Mouse (Mus musculus) heart, embryonic 13.5 days (tissue): ENCODE results near the gene Thap3. TPM values are rescaled to one million over a fixed set of nuclear protein-coding genes. Genes with fewer than 3 reads are reported as not detected.
"Not testable (repeated sequence)": the region's sequence is repeated elsewhere in the genome, so short reads cannot be mapped to it uniquely, and the experiment has no call there.

Experiments used
- ATAC-seq: fragments of 200-750 bp; cut with Nextera tagmentation; 2 replicates; pipeline ENCODE4 v1.8.0; 2017; ENCODE audit warnings: moderate TSS enrichment; ENCODE audit not compliant: insufficient number of reproducible peaks, low FRiP score, low TSS enrichment; ENCODE audit errors: extremely low read depth
- H3K27ac ChIP-seq: fragments of 300-500 bp; sonication (generic); replicated peaks from 2 replicates; pipeline ENCODE4 v1.5.1; 2015; ENCODE audit warnings: moderate library complexity, mild to moderate bottlenecking, inconsistent platforms
- H3K27me3 ChIP-seq: fragments of 300-500 bp; sonication (generic); replicated peaks from 2 replicates; pipeline ENCODE4 v1.6.1; 2015; ENCODE audit warnings: mild to moderate bottlenecking, inconsistent platforms
- H3K36me3 ChIP-seq: fragments of 300-500 bp; sonication (generic); 2 replicates; pipeline ENCODE4 v1.6.1; 2015; ENCODE audit warnings: mild to moderate bottlenecking, inconsistent platforms
- H3K4me1 ChIP-seq: fragments of 300-500 bp; sonication (generic); 2 replicates; pipeline ENCODE4 v1.6.1; 2015; ENCODE audit warnings: inconsistent platforms
- H3K4me2 ChIP-seq: fragments of 300-500 bp; sonication (generic); 2 replicates; pipeline ENCODE4 v1.6.1; 2015; ENCODE audit warnings: inconsistent platforms, mild to moderate bottlenecking, moderate library complexity
- H3K4me3 ChIP-seq: fragments of 300-500 bp; sonication (generic); 2 replicates; pipeline ENCODE4 v1.5.1; 2015; ENCODE audit warnings: moderate library complexity, mild to moderate bottlenecking, inconsistent platforms
- H3K9ac ChIP-seq: fragments of 300-500 bp; sonication (generic); 2 replicates; pipeline ENCODE4 v1.6.1; 2015; ENCODE audit warnings: inconsistent platforms, mild to moderate bottlenecking, moderate library complexity
- H3K9me3 ChIP-seq: fragments of 300-500 bp; sonication (generic); 2 replicates; pipeline ENCODE4 v1.6.1; 2016; ENCODE audit warnings: inconsistent platforms
- WGBS: fragments of 180-500 bp; shearing (Covaris S2); methylation state at CpG from one replicate; pipeline ENCODE4 v1.1.7; 2015; ENCODE audit warnings: mixed read lengths; 5-methylcytosine and 5-hydroxymethylcytosine counted together
- polyA plus RNA-seq: library from polyadenylated mRNA; unstranded; fragments of >200 nt; fragmentation: Nextera tagmentation; extraction: Ambion mirVana; gene quantifications from 2 replicates; pipeline ENCODE4 v1.2.1, GENCODE M21; 2015

Gene Thap3
- polyA plus RNA-seq, result 26.1 and 28.0 TPM in 2 replicates

DNA sequence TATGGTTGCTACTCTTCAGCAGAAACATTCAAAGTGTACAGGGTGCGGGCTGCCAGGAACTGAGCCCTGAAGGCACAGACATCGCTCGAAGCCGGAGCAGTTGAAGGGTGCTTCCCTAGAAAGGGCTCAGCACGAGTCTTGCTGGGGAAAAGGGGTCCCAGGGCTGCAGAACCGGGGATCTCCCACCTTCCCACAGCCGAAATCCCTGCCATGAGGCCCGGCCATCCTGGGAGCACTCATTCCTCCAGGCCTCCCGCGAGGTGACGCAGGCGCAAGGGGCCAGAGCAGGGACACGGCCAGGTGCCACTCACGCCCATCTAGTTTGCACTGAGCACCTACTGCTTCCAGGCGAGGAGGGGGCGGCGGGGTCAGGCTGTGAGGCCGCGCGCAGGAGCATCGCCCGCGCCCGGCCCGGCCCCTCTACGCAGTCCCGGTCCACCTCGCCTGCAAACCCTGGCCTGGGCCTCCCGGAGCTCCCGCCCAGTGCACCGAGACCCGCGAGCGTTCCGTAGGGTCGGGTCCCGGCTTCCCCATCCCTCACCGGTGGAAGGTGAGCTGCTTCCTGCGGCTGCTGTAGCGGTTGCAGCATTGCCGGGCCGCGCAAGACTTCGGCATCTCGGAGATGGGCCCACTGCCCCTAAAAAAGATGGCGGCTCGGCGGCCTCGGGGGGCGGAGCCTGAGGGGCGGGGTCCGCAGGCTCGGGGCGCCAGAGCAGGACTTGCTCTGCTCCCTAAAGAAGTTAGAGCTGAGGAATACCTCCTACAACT, at the start of gene Thap3:
Thap3 (minus strand) TSS at position 656 of the 768 bp plus-strand sequence.
- Histone ChIP-seq H3K27me3 (no peaks in the 10 kb centered on the region), H3K4me2 (peak within 1 kb of the TSS; percentile 85), H3K27ac (peak within 1 kb of the TSS; percentile 82), H3K4me3 (peak within 1 kb of the TSS; percentile 79), H3K4me1 (peaks cover 51% of the 10 kb centered on the region), H3K36me3 (peaks cover 58% of the 10 kb centered on the region), H3K9me3 (no peaks in the 10 kb centered on the region), H3K9ac (peak within 1 kb of the TSS; percentile 93)
- no peak for ATAC-seq
- WGBS, result 1% methylated on average over 54 of the region's 54 CpGs

DNA sequence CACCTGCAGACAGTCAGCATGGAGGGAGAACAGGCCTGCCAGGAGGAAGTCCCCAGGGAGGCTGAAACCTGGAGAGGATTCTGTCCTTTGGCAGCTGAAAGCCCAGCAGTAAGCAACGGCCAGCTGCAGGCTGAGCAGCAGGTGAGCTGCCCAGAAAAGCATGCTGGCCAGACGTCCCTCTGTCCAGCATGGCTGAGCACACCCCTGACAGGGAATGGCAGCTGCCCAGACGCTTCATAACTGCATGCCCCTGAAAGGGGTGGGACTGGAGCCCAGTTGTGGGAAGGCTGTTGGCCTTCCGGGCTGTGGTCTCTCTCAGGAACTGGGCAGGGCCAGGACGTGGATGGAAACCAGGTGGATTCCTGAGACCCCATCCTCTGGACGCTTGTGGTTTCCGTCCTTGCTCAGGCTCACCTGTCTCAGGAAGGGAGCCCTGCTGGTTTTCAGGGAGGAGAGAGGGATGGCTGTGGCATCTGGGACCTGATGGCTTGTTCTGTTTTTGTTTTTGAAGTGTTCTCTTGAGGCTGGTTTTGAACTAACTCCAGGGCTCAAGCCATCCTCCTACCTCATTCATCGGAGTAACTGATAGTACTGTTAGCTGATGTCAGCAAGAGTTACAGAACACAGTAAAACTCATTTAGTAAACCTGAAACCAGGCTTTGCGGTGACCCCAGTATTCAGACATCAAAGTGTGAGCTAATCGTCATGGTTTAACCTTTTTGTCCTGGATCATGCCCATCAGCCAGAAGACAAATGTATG, 49.6 kb upstream of the Thap3 start, which contains the start of gene Tas1r1:
Tas1r1 (minus strand) TSS at position 344 of the 760 bp plus-strand sequence.
- Histone ChIP-seq H3K27ac (no peak within 1 kb of the TSS), H3K9me3 (no peaks in the 10 kb centered on the region), H3K9ac (peak within 1 kb of the TSS; percentile 90), H3K27me3 (peaks cover 3% of the 10 kb centered on the region; the same call in 1 of the 2 replicates), H3K4me1 (peaks cover 14% of the 10 kb centered on the region), H3K4me2 (peak within 1 kb of the TSS; percentile 99), H3K4me3 (peak within 1 kb of the TSS; percentile 90), H3K36me3 (peaks cover 25% of the 10 kb centered on the region)
- ATAC-seq, result no peak
- WGBS, result 38% methylated on average over 10 of the region's 10 CpGs

DNA sequence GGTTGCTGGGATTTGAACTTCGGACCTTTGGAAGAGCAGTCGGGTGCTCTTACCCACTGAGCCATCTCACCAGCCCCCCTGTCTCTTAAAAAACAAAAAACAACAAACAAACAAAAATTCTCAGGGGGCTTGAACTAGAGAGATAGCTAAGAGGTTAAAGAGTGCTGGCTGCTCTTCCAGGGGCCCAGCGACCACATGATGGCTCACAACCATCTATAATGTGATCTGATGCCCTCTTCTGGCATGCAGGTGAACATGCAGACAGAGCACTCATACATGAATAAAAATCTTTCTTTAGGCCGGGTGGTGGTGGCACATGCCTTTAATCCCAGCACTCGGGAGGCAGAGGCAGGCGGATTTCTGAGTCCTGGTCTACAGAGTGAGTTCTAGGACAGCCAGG, 47.7 kb upstream of the Thap3 start:
- H3K4me2 ChIP-seq, H3K27ac ChIP-seq, H3K9ac ChIP-seq, H3K4me3 ChIP-seq, H3K36me3 ChIP-seq, H3K9me3 ChIP-seq, ATAC-seq: not testable (repeated sequence)
- Histone ChIP-seq H3K4me1 (peaks cover 14% of the 10 kb centered on the region), H3K27me3 (peaks cover 18% of the 10 kb centered on the region)
- 89% methylated on average over 6 of the region's 6 CpGs for WGBS

DNA sequence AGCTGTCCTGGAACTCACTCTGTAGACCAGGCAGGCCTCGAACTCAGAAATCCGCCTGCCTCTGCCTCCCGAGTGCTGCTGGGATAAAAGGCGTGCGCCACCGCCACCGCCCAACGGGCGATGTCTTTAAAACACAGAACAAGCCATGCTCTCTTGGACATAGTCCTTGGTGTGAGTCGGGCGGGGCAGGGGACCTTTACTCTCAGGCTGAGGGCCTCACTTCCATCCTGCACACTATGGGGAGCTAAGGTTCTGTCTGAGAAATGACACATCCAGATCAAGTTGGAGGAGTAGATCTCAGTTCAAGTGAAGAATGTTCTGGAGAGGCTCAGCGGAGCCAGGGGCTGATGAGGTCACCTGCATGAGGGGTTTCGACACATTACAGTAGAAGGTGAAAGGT, 44.1 kb upstream of the Thap3 start:
- Histone ChIP-seq H3K36me3 (no peaks in the 10 kb centered on the region), H3K9ac (no peak overlapping the region), H3K4me1 (peaks cover 13% of the 10 kb centered on the region), H3K27ac (no peak overlapping the region), H3K4me3 (no peak overlapping the region), H3K4me2 (no peak overlapping the region), H3K9me3 (no peaks in the 10 kb centered on the region), H3K27me3 (peaks cover 19% of the 10 kb centered on the region)
- WGBS, result 81% methylated on average over 13 of the region's 13 CpGs
- ATAC-seq, result no peak

DNA sequence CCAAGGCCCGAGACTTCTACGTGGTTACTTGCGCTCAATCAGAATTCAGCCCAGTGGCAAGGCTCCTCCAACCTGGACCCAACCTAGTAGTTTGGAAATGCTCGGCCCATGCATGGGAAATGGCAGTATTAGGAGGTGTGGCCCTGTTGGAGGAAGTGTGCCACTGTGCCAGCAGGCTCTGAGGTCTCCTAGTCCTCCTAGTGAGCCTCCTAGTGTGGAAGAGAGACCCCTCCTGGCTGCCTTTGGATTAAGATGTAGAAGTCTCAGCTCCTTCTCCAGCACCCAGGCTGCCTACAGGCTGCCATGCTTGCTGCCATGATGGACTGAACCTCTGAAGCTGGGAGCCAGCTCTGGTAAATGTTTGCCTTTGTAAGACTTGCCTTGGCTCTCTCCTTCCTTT, 41.2 kb upstream of the Thap3 start:
- Histone ChIP-seq H3K36me3 (peaks cover 11% of the 10 kb centered on the region), H3K27me3 (peaks cover 19% of the 10 kb centered on the region), H3K27ac (no peak overlapping the region), H3K4me1 (peaks cover 36% of the 10 kb centered on the region), H3K4me3 (no peak overlapping the region), H3K4me2 (no peak overlapping the region), H3K9me3 (no peaks in the 10 kb centered on the region), H3K9ac (no peak overlapping the region)
- no peak for ATAC-seq
- 79% methylated on average over 4 of the region's 4 CpGs for WGBS

DNA sequence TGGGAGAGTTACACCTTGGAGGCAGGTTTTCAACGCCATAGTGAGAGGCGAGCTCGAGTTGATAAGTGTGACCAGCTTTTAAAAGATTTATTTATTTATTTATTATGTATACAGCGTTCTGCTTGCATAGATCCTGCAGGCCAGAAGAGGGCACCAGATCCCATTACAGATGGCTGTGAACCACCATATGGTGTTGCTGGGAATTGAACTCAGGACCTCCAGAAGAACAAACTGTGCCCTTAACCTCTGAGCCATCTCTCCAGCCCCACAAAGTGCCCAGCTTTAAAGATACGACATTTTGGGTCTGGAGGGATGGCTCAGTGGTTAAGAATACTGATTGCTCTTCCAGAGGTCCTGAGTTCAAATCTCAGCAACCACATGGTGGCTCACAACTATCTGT, 40.3 kb upstream of the Thap3 start:
- 32% methylated on average over 5 of the region's 5 CpGs for WGBS
- Histone ChIP-seq H3K9ac (no peak overlapping the region), H3K4me1 (peaks cover 45% of the 10 kb centered on the region), H3K36me3 (peaks cover 20% of the 10 kb centered on the region), H3K4me2 (no peak overlapping the region), H3K27ac (no peak overlapping the region), H3K4me3 (no peak overlapping the region), H3K27me3 (peaks cover 19% of the 10 kb centered on the region), H3K9me3 (no peaks in the 10 kb centered on the region)
- ATAC-seq, result no peak

DNA sequence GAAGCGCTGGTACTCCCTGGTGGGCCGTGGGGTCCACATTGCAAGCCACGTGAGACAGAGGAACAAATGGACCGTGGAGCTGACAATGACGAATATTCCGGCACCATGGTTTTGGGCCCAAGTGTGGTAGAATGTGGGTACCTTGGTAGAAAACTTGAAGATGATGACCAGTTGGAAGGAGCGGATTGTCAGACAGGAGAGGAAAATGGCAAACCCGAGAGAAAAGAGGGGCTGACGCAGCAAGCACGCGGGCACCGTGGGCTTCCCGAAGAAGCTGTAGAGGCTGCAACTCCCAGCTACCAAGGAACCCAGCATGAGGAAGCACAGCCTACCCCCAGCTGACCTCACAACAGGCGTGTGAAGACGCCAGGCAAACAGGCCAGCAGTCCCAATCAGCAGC, 39.7 kb upstream of the Thap3 start:
- Histone ChIP-seq H3K9me3 (no peaks in the 10 kb centered on the region), H3K36me3 (peaks cover 26% of the 10 kb centered on the region), H3K4me1 (peaks cover 45% of the 10 kb centered on the region), H3K27me3 (peaks cover 16% of the 10 kb centered on the region), H3K4me2 (peak overlapping the region; percentile 99), H3K9ac (peak overlapping the region; percentile 80), H3K27ac (no peak overlapping the region), H3K4me3 (peak overlapping the region; percentile 88)
- 56% methylated on average over 15 of the region's 15 CpGs for WGBS
- no peak for ATAC-seq

DNA sequence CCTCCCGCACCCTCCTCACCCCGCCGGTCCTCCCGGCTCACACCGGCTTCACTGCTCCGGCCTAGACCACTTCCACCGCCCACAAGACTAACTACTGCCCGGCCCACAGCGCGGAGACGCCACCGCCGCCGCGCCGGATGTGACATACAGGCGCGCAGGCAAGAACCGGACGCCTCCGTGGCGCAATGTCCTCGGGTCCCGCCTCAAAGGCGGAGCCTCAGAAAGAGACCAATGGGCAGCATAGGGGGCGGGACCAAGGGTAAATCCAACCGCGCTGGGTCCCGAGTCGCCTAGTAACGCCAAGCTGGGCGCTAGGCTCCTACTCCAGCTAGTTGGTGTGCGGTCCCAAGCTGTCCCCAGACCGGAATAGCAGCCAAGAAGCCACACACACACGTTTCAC, 38.7 kb upstream of the Thap3 start, which contains the start of gene Zbtb48:
Zbtb48 (minus strand) TSS at position 148 of the 400 bp plus-strand sequence.
- peak within 1 kb of the TSS; percentile 99 for H3K4me2 ChIP-seq
- under 1% methylated on average over 35 of the region's 35 CpGs for WGBS
- H3K27ac ChIP-seq, result peak within 1 kb of the TSS; percentile 78
- H3K4me1 ChIP-seq, result peaks cover 45% of the 10 kb centered on the region
- peak; percentile 93 for ATAC-seq
- H3K27me3 ChIP-seq, result peaks cover 12% of the 10 kb centered on the region
- H3K4me3 ChIP-seq, result peak within 1 kb of the TSS; percentile 88
- peak within 1 kb of the TSS; percentile 90 for H3K9ac ChIP-seq
- no peaks in the 10 kb centered on the region for H3K9me3 ChIP-seq
- H3K36me3 ChIP-seq, result peaks cover 36% of the 10 kb centered on the region

DNA sequence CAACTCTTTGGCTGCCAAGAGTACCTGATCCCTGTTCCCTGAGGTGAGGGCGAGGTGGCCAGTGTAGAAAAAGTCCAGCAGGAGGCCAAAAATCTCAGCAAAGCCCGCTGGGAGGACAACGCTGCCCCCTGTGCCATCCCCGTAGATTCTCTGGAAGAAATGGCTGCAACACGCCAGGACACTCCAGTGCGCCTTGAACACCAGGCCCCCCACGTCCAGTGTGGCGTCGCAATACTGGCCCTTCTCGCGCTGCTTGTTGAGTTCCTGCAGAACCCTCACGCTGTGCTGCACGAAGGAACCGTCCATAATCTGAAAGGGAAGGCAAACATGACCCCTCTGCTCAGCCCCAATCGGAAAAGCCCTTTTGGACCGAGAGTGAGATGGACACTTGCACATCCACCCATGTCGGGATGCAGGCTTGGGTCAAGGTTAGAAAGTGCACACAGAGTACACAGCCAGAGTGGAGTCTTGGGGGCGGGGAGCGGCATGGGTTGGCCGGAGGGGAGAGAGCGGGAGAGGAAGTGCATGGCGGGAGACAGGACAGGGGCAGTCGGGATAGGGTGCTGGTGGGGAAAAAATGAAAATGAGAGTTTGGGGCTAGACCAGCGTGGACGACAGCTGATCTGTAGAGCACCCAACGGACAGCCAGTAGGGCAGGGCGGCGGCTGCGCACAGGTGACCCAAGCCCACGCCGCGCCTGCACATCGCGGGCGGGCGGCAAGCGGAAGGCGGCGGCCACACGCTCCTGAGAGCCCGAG, 38.1 kb upstream of the Thap3 start:
- peaks cover 42% of the 10 kb centered on the region for H3K36me3 ChIP-seq
- peaks cover 45% of the 10 kb centered on the region for H3K4me1 ChIP-seq
- peaks cover 6% of the 10 kb centered on the region for H3K27me3 ChIP-seq
- peak overlapping the region; percentile 88 for H3K4me3 ChIP-seq
- peak; percentile 22 for ATAC-seq
- peak overlapping the region; percentile 99 for H3K4me2 ChIP-seq
- 3% methylated on average over 30 of the region's 41 CpGs for WGBS
- peak overlapping the region; percentile 78 for H3K27ac ChIP-seq
- H3K9me3 ChIP-seq, result no peaks in the 10 kb centered on the region
- peak overlapping the region; percentile 90 for H3K9ac ChIP-seq

DNA sequence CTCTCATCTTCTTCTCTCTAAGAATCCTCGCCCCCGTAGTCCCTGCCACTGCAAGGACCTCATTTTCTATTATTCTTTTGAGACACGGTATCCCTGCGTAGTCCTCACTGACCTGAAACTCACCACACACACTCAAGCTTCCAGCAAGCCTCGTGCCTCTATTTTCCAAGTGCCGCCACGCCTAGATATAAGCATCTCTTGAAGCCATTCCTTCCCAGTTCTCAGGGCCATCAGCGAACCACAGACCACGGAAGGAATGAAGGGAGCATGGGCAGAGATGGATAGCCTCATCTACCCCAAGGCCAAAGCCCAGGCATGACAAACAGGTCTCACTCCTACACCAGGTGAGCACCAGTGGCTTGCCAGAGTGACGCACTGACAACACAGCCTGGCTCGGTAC, 35.7 kb upstream of the Thap3 start:
- H3K36me3 ChIP-seq, result peaks cover 66% of the 10 kb centered on the region
- no peaks in the 10 kb centered on the region for H3K9me3 ChIP-seq
- 93% methylated on average over 11 of the region's 11 CpGs for WGBS
- H3K4me3 ChIP-seq, result no peak overlapping the region
- H3K9ac ChIP-seq, result peak overlapping the region; percentile 90; the same call in 1 of the 2 replicates
- H3K27ac ChIP-seq, result no peak overlapping the region
- H3K4me1 ChIP-seq, result peaks cover 42% of the 10 kb centered on the region
- no peaks in the 10 kb centered on the region for H3K27me3 ChIP-seq
- no peak for ATAC-seq
- no peak overlapping the region for H3K4me2 ChIP-seq

DNA sequence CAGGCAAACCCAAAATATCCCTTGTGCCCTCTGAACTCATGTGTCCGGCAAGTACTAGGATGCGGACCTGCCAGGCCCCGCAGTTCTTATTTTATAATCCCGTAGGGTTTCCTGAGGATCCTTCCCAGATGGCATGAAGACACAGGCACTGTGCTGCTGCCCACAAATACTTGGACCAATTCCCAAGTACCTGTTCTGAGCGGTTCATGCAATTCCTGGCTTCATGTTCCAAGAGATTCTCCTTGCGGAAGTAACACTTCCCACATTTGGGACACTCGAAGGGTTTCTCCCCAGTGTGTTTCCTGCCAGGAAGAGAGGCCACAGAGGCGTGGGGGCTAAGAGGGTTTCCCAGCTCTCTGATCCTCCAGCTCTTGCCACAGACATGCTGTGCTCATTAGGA, 33.7 kb upstream of the Thap3 start:
- H3K27ac ChIP-seq, result no peak overlapping the region
- ATAC-seq, result no peak
- H3K36me3 ChIP-seq, result peaks cover 86% of the 10 kb centered on the region
- H3K9ac ChIP-seq, result 0 out of 2 replicates have a peak overlapping the region, but pooled peaks have one; percentile 33
- H3K9me3 ChIP-seq, result no peaks in the 10 kb centered on the region
- H3K4me3 ChIP-seq, result no peak overlapping the region
- no peaks in the 10 kb centered on the region for H3K27me3 ChIP-seq
- WGBS, result 76% methylated on average over 8 of the region's 8 CpGs
- H3K4me1 ChIP-seq, result peaks cover 30% of the 10 kb centered on the region
- no peak overlapping the region for H3K4me2 ChIP-seq
